Mouse (Mus musculus) thymus, postnatal 25 days (tissue): ENCODE data around the gene Ppp1r15b.

ENCODE experiments used
- DNase-seq: peaks from one replicate; pipeline ENCODE4 v3.0.0; 2022

Ppp1r15b gene

GRCm38 (mm10) chr1:133124137-133124536 lies 6.8 kb upstream of the Ppp1r15b start:
- no peak for DNase-seq

GRCm38 (mm10) chr1:133125640-133126364 lies 5.1 kb upstream of the Ppp1r15b start:
- no peak for DNase-seq

- no peak for DNase-seq
Observed at GRCm38 (mm10) chr1:133126365-133126740, 4.6 kb upstream of the Ppp1r15b start.

- DNase-seq: no peak
Observed at GRCm38 (mm10) chr1:133127328-133127727, 3.6 kb upstream of the Ppp1r15b start.

GRCm38 (mm10) chr1:133129471-133130221 lies 1.3 kb upstream of the Ppp1r15b start:
- no peak for DNase-seq

- DNase-seq: no peak
Observed at GRCm38 (mm10) chr1:133131561-133131905, 590 bp downstream of the Ppp1r15b start.

GRCm38 (mm10) chr1:133131936-133132335 lies 993 bp downstream of the Ppp1r15b start:
- DNase-seq: no peak

- DNase-seq: peak; percentile 34
Observed at GRCm38 (mm10) chr1:133132388-133133326, 1.7 kb downstream of the Ppp1r15b start.

GRCm38 (mm10) chr1:133133425-133133824 lies 2.5 kb downstream of the Ppp1r15b start:
- no peak for DNase-seq

GRCm38 (mm10) chr1:133134071-133134470 lies 3.1 kb downstream of the Ppp1r15b start:
- no peak for DNase-seq

- DNase-seq: peak; percentile 25
Observed at GRCm38 (mm10) chr1:133134881-133135280, 3.9 kb downstream of the Ppp1r15b start.

- no peak for DNase-seq
Observed at GRCm38 (mm10) chr1:133135808-133136207, 4.9 kb downstream of the Ppp1r15b start.

- DNase-seq: no peak
Observed at GRCm38 (mm10) chr1:133138401-133138800, 7.5 kb downstream of the Ppp1r15b start.

GRCm38 (mm10) chr1:133146014-133147009 lies 15.4 kb downstream of the Ppp1r15b start:
- DNase-seq: peak; percentile 58

GRCm38 (mm10) chr1:133147324-133147723 lies 16.4 kb downstream of the Ppp1r15b start:
- no peak for DNase-seq

- no peak for DNase-seq
Observed at GRCm38 (mm10) chr1:133148122-133148521, 17.2 kb downstream of the Ppp1r15b start.

- peak; percentile 27 for DNase-seq
Observed at GRCm38 (mm10) chr1:133150556-133150955, 19.6 kb downstream of the Ppp1r15b start.

GRCm38 (mm10) chr1:133152213-133152612 lies 21.3 kb downstream of the Ppp1r15b start:
- DNase-seq: no peak

GRCm38 (mm10) chr1:133155270-133155669 lies 24.3 kb downstream of the Ppp1r15b start:
- DNase-seq: no peak

- DNase-seq: peak; percentile 70
Observed at GRCm38 (mm10) chr1:133159128-133159564, 28.2 kb downstream of the Ppp1r15b start.

GRCm38 (mm10) chr1:133161559-133161958 lies 30.6 kb downstream of the Ppp1r15b start:
- DNase-seq: no peak

- DNase-seq: no peak
Observed at GRCm38 (mm10) chr1:133162046-133162445, 31.1 kb downstream of the Ppp1r15b start.
